Mouse (Mus musculus) neural tube, embryonic 15.5 days (tissue): Measurements from ENCODE around the gene Cep41. TPM values are rescaled to one million over a fixed set of nuclear protein-coding genes. Genes with fewer than 3 reads are reported as not detected.

Source experiments
- ATAC-seq: fragments of 200-750 bp; cut with Nextera tagmentation; 2 replicates; pipeline ENCODE4 v1.8.0; 2017; ENCODE audit warnings: mild to moderate bottlenecking, moderate TSS enrichment, moderate library complexity; ENCODE audit not compliant: low FRiP score
- H3K27ac ChIP-seq: fragments of 300-500 bp; sonication (generic); replicated peaks from 2 replicates; pipeline ENCODE4 v1.5.1; 2015; ENCODE audit warnings: mild to moderate bottlenecking, inconsistent platforms
- H3K27me3 ChIP-seq: fragments of 300-500 bp; sonication (generic); replicated peaks from 2 replicates; pipeline ENCODE4 v1.6.1; 2015; ENCODE audit warnings: inconsistent platforms
- H3K36me3 ChIP-seq: fragments of 300-500 bp; sonication (generic); 2 replicates; pipeline ENCODE4 v1.6.1; 2015; ENCODE audit warnings: inconsistent platforms
- H3K4me1 ChIP-seq: fragments of 300-500 bp; sonication (generic); 2 replicates; pipeline ENCODE4 v1.6.1; 2015; ENCODE audit warnings: inconsistent platforms
- H3K4me2 ChIP-seq: fragments of 300-500 bp; sonication (generic); 2 replicates; pipeline ENCODE4 v1.6.1; 2015; ENCODE audit warnings: inconsistent platforms, mild to moderate bottlenecking, moderate library complexity
- H3K4me3 ChIP-seq: fragments of 300-500 bp; sonication (generic); replicated peaks from 2 replicates; pipeline ENCODE4 v1.5.1; 2015; ENCODE audit warnings: mild to moderate bottlenecking, inconsistent platforms
- H3K9ac ChIP-seq: fragments of 300-500 bp; sonication (generic); replicated peaks from 2 replicates; pipeline ENCODE4 v1.6.1; 2015; ENCODE audit warnings: mild to moderate bottlenecking, inconsistent platforms
- H3K9me3 ChIP-seq: fragments of 300-500 bp; sonication (generic); replicated peaks from 2 replicates; pipeline ENCODE4 v1.6.1; 2016; ENCODE audit warnings: inconsistent platforms
- WGBS: fragments of 180-500 bp; shearing (Covaris S2); methylation state at CpG from one replicate; pipeline ENCODE4 v1.1.7; 2015; ENCODE audit warnings: mixed read lengths; 5-methylcytosine and 5-hydroxymethylcytosine counted together
- polyA plus RNA-seq: library from polyadenylated mRNA; unstranded; fragments of >200 nt; fragmentation: Nextera tagmentation; extraction: Ambion mirVana; gene quantifications from 2 replicates; pipeline ENCODE4 v1.2.1, GENCODE M21; 2015

The Cep41 gene
- 10.7 and 11.6 TPM in 2 replicates for polyA plus RNA-seq

DNA sequence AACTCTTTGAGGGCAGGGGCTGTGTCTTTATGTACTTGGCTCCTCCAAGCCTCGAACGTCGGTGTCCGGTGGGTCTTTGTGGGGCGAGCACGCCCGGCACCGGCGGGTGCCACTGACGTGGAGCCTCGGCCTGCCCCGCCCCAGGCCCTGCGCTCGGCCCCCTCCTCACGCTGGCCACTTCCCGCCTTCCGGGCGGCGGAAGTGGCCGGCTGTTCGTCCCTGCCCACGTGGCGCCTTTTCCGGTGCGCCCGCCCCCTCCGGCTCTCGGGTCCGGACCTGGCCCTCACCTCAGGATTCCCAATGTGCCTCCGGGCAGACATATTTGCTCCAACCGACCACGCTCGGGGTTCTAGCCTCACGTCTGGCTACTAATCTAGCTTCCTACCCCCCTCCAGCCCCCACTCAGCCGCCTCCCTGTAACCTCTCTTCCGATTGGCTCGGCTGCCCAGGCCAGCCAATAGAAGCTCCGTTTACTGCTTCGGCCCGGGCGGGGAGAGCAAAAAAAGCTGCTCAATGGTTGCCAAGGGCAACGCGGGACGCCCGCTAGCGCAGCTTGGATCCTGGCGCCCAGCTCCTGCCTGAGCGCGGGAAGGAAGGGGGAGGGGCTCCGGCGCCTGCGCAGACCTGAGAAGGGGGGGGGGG, at the start of gene Cep41:
Cep41 (minus strand) TSS at position 400 of the 642 bp plus-strand sequence.
- peak within 1 kb of the TSS; percentile 74 for H3K4me2 ChIP-seq
- H3K27ac ChIP-seq = peak within 1 kb of the TSS; percentile 96
- H3K4me3 ChIP-seq = peak within 1 kb of the TSS; percentile 71
- no peaks in the 10 kb centered on the region for H3K27me3 ChIP-seq
- no peaks in the 10 kb centered on the region for H3K36me3 ChIP-seq
- no peaks in the 10 kb centered on the region for H3K9me3 ChIP-seq
- WGBS = under 1% methylated on average over 50 of the region's 52 CpGs
- H3K9ac ChIP-seq = peak within 1 kb of the TSS; percentile 59
- H3K4me1 ChIP-seq = peaks cover 15% of the 10 kb centered on the region
- ATAC-seq = peak; percentile 99

DNA sequence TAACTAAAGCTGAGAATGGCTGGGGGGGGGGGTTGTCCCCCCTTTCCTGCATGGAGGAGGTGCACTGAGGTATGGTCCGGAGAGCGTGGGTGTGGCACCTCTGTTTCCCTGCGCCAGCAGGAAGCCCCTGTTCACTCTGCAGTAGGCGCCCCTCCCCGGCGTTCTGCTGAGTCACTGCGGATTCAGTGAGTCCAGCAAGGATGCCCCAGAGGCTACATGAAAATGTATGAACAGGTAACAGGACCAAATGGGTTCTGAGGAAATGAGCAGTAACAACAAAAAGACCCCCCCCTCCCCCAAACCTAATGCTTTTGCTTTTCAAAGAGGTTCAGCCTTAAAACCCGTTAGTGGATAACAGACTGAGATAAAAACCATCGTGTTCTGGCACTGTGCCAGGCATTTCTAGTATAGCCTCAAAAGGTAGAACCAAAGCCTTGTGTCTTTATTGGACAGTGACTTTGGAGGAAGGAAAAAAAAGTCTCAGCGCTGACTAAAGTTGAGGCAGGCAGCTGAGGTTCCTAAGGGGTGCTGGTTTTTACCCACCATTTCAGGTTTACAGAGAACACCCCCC, 45.7 kb upstream of the Cep41 start:
- no peak for ATAC-seq
- Histone ChIP-seq H3K27ac (peak overlapping the region; percentile 88; the same call in 1 of the 2 replicates), H3K27me3 (no peaks in the 10 kb centered on the region), H3K9me3 (peaks cover 24% of the 10 kb centered on the region), H3K36me3 (peaks cover 24% of the 10 kb centered on the region), H3K9ac (peak overlapping the region; percentile 67), H3K4me2 (peak overlapping the region; percentile 64), H3K4me1 (peaks cover 16% of the 10 kb centered on the region), H3K4me3 (peak overlapping the region; percentile 48)
- 59% methylated on average over 10 of the region's 10 CpGs for WGBS

DNA sequence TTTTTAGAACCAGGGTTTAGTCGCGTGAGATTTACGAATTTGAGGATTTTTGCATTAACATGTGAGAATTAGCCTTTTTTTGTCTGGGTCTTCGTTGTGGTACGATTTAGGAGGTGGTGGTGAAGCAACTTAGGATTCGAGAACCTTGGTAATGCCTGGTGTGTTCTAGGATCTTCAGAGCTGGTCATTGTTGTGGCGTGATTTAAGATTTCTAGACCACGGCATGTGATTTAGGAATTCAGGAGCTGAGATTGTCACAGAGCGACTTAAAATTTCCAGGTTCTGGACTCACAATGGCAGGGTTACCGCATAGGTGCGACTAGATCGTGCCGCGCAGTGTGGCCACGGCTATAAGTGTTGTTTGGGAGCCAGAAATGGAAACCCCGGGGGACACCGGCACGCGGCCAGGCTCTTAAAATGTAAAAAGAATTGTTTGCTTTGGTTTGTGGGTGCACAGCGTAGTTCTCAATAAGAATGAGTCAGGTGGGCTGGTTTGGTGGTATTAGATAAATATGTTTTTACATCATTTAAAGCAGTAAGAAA, 45.0 kb upstream of the Cep41 start:
- Histone ChIP-seq H3K9me3 (peaks cover 24% of the 10 kb centered on the region), H3K9ac (peak overlapping the region; percentile 67), H3K4me1 (peaks cover 16% of the 10 kb centered on the region), H3K36me3 (peaks cover 17% of the 10 kb centered on the region), H3K27me3 (no peaks in the 10 kb centered on the region), H3K4me2 (peak overlapping the region; percentile 64), H3K4me3 (peak overlapping the region; percentile 48), H3K27ac (peak overlapping the region; percentile 88)
- no peak for ATAC-seq
- WGBS = 47% methylated on average over 20 of the region's 20 CpGs

DNA sequence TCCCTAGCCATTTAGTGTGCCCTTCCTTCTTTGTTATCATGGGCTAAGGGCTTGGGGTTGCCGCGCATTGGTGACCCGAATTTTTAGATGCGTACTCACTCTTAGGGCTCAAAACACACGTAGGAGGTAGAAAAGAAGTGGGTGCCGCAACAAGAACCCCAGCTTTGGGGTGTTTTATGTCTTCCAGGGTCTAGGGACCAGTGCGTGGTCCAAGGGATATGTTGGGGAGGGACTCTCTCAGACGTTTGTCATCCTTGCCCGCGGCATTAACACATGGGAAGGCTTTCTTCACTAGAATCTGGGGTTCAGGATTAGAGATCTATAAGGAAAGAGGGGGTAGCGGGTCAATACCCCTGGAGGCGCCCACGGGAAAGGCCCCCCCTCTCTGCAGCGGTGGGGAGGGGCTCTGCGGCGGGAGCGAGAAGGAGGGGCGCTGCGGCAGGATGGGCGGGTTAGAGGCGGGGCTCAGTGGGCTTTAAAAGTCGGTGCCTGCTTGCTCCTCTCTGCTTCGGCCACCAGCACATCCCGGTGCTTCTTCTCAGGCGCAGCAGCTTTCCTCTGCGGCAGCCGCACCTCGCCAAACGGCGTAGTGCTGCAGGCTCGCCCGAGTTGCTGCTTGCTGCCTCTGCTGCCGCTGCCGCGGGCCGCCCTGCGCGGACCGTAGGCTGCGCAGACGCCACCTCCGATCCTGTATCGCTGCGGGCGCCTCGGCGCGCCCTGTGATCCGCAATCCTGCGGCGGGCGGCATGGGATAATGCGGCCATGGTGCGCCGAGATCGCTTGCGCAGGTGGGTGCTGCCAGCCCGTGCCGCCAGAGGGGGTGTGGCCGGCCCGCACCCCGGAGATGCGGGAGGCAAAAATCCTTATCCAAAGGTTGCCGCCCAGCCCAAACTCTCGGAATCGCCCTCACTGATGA, 44.3 kb upstream of the Cep41 start:
- Histone ChIP-seq H3K4me2 (peak overlapping the region; percentile 64), H3K27me3 (no peaks in the 10 kb centered on the region), H3K4me1 (peaks cover 19% of the 10 kb centered on the region), H3K9me3 (peaks cover 24% of the 10 kb centered on the region), H3K4me3 (peak overlapping the region; percentile 48), H3K27ac (peak overlapping the region; percentile 88), H3K9ac (peak overlapping the region; percentile 67), H3K36me3 (peaks cover 10% of the 10 kb centered on the region; the same call in 1 of the 2 replicates)
- WGBS = 48% methylated on average over 65 of the region's 66 CpGs
- peak; percentile 88 for ATAC-seq

DNA sequence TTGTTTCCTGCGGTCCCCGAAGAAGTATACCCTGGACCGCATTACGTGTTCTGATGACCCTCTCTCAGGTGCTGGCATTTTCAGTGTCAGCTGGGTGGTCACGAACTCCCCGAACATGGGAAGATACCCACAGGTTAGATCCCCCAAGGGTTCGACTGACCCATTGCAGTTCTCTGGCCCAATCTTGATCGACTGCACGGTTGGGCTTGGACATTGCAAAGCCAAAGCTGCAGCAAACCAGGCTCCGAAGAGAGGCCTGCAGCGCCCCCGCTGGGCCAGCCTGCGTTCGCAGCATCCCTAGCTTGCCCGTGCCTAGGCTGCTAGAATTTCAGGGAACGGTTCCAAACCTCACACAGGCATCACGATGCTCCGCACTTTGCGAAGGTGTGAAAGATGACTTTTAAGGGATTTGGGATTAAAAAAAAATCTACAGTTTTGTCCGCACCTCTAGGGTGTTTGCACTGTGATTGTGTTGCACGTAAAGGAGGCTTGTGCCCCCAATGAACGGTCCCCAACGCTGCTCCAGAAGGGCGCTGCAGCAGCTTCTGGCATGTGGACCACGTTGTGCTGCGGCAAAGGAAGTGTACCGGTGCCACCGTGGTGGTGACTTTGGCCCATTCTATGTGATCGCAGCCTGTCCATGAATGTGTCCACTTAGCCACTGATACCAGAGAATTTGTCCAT, 43.5 kb upstream of the Cep41 start:
- Histone ChIP-seq H3K27ac (peak overlapping the region; percentile 88), H3K27me3 (no peaks in the 10 kb centered on the region), H3K36me3 (peaks cover 2% of the 10 kb centered on the region; the same call in 1 of the 2 replicates), H3K4me1 (peaks cover 19% of the 10 kb centered on the region), H3K9ac (peak overlapping the region; percentile 44), H3K4me2 (peak overlapping the region; percentile 64), H3K4me3 (peak overlapping the region; percentile 48), H3K9me3 (peaks cover 24% of the 10 kb centered on the region)
- peak; percentile 84 for ATAC-seq
- 58% methylated on average over 29 of the region's 29 CpGs for WGBS

DNA sequence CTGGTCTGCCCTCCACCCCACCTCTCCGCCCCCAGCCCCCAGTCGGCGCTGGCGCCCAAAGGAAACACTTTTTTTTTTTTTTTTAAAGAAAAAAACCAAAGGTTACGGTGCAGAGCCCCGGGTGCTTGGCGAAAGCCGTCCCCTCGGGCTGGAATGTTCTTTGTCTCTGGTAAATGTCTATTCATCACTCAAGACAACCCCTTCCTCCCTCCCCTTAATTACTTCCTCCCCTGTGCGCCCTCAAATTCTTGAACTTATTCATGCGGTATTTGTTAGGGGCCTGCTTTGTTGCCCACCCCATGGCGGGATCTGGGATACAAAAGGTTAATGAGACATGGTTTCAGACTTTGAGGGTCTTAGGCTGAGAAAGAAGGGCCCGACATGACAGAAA, 42.8 kb upstream of the Cep41 start:
- WGBS = 54% methylated on average over 13 of the region's 13 CpGs
- no peaks in the 10 kb centered on the region for H3K27me3 ChIP-seq
- no peaks in the 10 kb centered on the region for H3K36me3 ChIP-seq
- no peak for ATAC-seq
- H3K4me2 ChIP-seq = peak overlapping the region; percentile 64
- H3K9ac ChIP-seq = no peak overlapping the region
- H3K4me3 ChIP-seq = no peak overlapping the region
- peaks cover 19% of the 10 kb centered on the region for H3K4me1 ChIP-seq
- peaks cover 24% of the 10 kb centered on the region for H3K9me3 ChIP-seq
- peak overlapping the region; percentile 88 for H3K27ac ChIP-seq

DNA sequence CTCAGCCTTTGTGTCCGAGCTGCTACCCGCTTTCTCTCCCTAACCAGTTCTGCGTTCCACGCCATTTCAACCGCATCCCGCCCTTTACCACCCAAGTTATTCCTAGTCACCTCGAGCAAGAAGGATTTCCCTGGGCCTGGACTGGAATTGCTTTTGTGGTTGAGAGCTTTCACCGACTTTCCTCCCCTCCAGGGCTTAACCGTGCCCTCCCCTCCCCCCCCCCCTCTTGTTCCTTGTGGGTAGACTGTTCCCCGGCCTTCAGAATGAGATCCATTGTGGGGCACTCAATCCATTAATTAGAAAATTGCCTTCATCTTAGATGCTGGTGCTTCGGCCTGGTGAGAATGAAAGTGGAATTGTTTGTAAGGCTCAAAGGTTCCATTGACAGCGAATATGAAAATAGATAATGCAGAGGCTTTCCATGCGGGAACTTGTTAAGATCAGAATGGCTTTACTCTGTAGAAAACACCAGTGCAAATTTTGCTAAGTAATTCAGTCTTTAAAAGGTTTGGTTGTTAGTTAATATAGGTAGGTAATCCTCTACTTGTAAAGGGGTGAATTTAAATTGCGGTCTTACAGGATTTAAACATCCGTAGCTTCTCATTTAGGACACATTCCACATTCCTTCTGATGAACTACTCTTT, 42.3 kb upstream of the Cep41 start:
- no peak for ATAC-seq
- no peaks in the 10 kb centered on the region for H3K27me3 ChIP-seq
- no peak overlapping the region for H3K9ac ChIP-seq
- 50% methylated on average over 15 of the region's 15 CpGs for WGBS
- no peaks in the 10 kb centered on the region for H3K36me3 ChIP-seq
- H3K9me3 ChIP-seq = peaks cover 24% of the 10 kb centered on the region
- H3K27ac ChIP-seq = peak overlapping the region; percentile 88
- H3K4me3 ChIP-seq = no peak overlapping the region
- peaks cover 19% of the 10 kb centered on the region for H3K4me1 ChIP-seq
- peak overlapping the region; percentile 64 for H3K4me2 ChIP-seq

DNA sequence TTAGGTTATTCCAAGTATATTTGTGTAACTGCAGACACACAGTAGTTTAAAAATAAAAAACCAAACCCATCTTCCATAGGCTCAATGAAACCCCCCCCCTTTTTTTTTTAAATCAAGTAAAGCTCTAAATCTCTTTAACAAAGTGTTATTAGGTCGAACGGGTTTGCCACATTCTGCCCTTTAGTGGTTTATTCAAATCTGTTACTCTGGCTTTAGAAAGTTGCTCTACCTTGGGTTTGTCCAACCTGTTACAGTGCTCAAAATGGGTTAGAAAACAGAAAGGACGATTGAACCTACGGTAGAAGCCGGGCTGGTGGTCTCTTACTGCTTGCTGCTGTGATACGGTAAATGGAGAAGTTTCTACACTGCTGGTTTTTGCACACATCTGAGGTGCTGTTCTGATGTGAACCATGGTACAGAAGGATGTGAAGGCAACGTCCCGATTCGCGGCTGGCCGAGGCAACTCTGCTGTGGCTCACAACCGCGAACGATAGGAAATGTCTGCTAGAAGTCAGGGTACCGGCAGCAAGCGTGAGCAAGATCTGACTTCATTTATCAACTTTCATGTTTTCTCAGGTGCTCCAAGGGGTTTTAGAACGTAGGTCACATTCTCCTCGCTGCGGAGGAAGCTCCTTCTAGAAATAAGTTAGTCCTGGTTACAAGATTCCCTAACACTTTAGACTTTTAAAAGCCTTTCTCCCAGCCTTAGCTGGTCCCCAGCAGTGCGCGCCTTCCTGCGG, 41.6 kb upstream of the Cep41 start:
- H3K4me3 ChIP-seq = no peak overlapping the region
- ATAC-seq = no peak

DNA sequence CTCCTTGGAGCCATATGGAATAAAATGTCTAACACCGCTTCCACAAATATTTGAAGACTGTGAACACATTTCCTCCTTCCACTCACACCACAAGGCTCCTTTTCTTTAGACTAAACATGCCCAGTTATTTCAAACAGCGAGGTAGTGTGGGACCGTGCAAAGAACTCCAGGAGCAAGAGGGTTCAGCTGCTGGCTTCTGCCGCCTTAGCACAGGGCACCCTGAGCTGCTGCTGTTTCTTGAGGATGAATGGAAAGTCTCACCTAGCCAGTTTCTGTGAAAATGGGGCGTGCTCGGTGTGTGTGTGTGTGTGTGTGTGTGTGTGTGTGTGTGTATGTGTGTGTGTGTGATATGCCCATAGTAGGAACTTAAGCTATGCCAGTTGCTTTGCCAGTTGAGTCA, 40.9 kb upstream of the Cep41 start:
- Histone ChIP-seq H3K36me3 (no peaks in the 10 kb centered on the region), H3K27ac (no peak overlapping the region), H3K27me3 (no peaks in the 10 kb centered on the region), H3K9ac (no peak overlapping the region), H3K4me2 (no peak overlapping the region), H3K9me3 (peaks cover 24% of the 10 kb centered on the region), H3K4me1 (peaks cover 24% of the 10 kb centered on the region; the same call in 1 of the 2 replicates), H3K4me3 (no peak overlapping the region)
- WGBS = 56% methylated on average over 6 of the region's 6 CpGs
- no peak for ATAC-seq

More for the DNA sequence above, 41.6 kb upstream of the Cep41 start:
- Histone ChIP-seq H3K9ac (no peak overlapping the region), H3K4me2 (peak overlapping the region; percentile 64), H3K9me3 (peaks cover 24% of the 10 kb centered on the region), H3K27ac (peak overlapping the region; percentile 58), H3K4me1 (peaks cover 18% of the 10 kb centered on the region; the same call in 1 of the 2 replicates), H3K27me3 (no peaks in the 10 kb centered on the region), H3K36me3 (no peaks in the 10 kb centered on the region)
- 46% methylated on average over 22 of the region's 22 CpGs for WGBS

DNA sequence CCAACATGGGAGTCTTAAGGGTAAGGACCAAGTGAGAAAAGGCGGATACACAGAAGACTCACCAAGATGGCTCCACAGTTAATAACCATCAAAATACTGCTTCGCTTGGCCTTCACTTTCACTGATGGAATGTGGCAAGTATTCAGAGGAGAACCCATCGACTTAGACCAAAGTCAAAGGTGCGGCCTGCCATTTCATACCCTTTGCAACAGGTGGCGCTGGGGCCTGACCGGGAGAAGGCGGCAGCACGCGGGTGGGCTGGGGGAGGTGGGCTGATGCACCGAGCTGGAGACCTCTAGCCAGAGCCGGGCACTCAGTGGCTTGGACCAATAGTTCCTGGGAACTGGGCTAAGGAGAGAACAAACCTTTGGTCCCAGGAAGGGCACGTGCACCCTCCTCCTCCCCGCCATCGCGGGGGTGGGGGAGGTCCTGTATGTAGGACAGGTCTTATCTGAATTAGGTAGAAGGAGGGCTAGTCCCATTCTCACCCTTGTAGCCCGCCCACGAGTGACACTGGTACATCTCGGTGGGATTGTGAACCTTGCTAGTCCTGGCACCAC, 39.1 kb upstream of the Cep41 start:
- no peak overlapping the region for H3K9ac ChIP-seq
- no peaks in the 10 kb centered on the region for H3K27me3 ChIP-seq
- no peak overlapping the region for H3K4me3 ChIP-seq
- peaks cover 14% of the 10 kb centered on the region for H3K9me3 ChIP-seq
- ATAC-seq = no peak
- no peak overlapping the region for H3K4me2 ChIP-seq
- no peak overlapping the region for H3K27ac ChIP-seq
- 52% methylated on average over 18 of the region's 18 CpGs for WGBS
- H3K36me3 ChIP-seq = no peaks in the 10 kb centered on the region
- H3K4me1 ChIP-seq = peaks cover 24% of the 10 kb centered on the region; the same call in 1 of the 2 replicates
